ENCODE assay signal across 9 mouse cellular contexts in genomic region chr15:99024668-99025314, GRCm38 (mm10). TPM values are rescaled to one million over a fixed set of nuclear protein-coding genes. Genes with fewer than 3 reads are reported as not detected.
DNase-seq lines count a peak whose midpoint lies in the region; ATAC-seq and TF ChIP-seq lines count a peak whose summit lies in the region.
"Had no signal": no experiment of that assay in that cellular context is flagged by ENCODE, and none has a peak within 500 bp of the region (broad histone marks: within the 10 kb centered on the region; RNA-seq: fewer than 3 reads in every experiment).

No protein-coding gene starts in this region.

- H3K4me3 ChIP-seq in neural tube, embryonic 15.5 days (replicated peaks) = no peak overlapping the region
- H3K4me3 ChIP-seq in embryonic facial prominence, embryonic 10.5 days = no peak overlapping the region
- H3K4me3 ChIP-seq in liver, postnatal 0 days (ENCODE audit: low read depth, low read length) = no peak overlapping the region
- H3K4me3 ChIP-seq: heart, embryonic 15.5 days had no signal

- no peak overlapping the region for H3K9ac ChIP-seq in neural tube, embryonic 15.5 days (replicated peaks)
- no peak overlapping the region for H3K9ac ChIP-seq in liver, postnatal 0 days (replicated peaks)
- H3K9ac ChIP-seq: heart, embryonic 15.5 days had no signal

- H3K9me3 ChIP-seq in neural tube, embryonic 15.5 days (replicated peaks) = no peaks in the 10 kb centered on the region
- H3K9me3 ChIP-seq in embryonic facial prominence, embryonic 10.5 days = peaks cover 5% of the 10 kb centered on the region; the same call in 1 of the 2 replicates
- no peaks in the 10 kb centered on the region for H3K9me3 ChIP-seq in liver, postnatal 0 days (ENCODE audit: low read length)
- H3K9me3 ChIP-seq: heart, embryonic 15.5 days had no signal

- no peak overlapping the region for H3K4me2 ChIP-seq in neural tube, embryonic 15.5 days
- H3K4me2 ChIP-seq in liver, postnatal 0 days (ENCODE audit: low read depth, low read length) = no peak overlapping the region
- H3K4me2 ChIP-seq: heart, embryonic 15.5 days had no signal

- H3K36me3 ChIP-seq in neural tube, embryonic 15.5 days = no peaks in the 10 kb centered on the region
- no peaks in the 10 kb centered on the region for H3K36me3 ChIP-seq in embryonic facial prominence, embryonic 10.5 days (replicated peaks)
- H3K36me3 ChIP-seq in liver, postnatal 0 days (replicated peaks; ENCODE audit: insufficient read depth, low read length) = no peaks in the 10 kb centered on the region
- H3K36me3 ChIP-seq: heart, embryonic 15.5 days had no signal

- ATAC-seq in neural tube, embryonic 15.5 days (ENCODE audit: low FRiP score) = no peak
- no peak for ATAC-seq in liver, postnatal 0 days

- peak; percentile 88 for DNase-seq in neural tube, embryonic 10.5 days (ENCODE audit: extremely low spot score, low spot score)
- DNase-seq in adrenal gland, postnatal 25 days = peak; percentile 85
- peak; percentile 85 for DNase-seq in embryonic facial prominence, embryonic 10.5 days (ENCODE audit: low spot score)
- peak; percentile 91 for DNase-seq in kidney, postnatal 10 days
- DNase-seq in liver, postnatal 0 days = peak; percentile 89
- DNase-seq in right cerebral cortex, postnatal 14 days = peak; percentile 90
- peak; percentile 67 for DNase-seq in yolk sac, embryonic 10.5 days (ENCODE audit: low spot score)

- peaks cover 8% of the 10 kb centered on the region for H3K4me1 ChIP-seq in neural tube, embryonic 15.5 days
- H3K4me1 ChIP-seq in embryonic facial prominence, embryonic 10.5 days = peaks cover 14% of the 10 kb centered on the region
- peaks cover 12% of the 10 kb centered on the region for H3K4me1 ChIP-seq in liver, postnatal 0 days (ENCODE audit: insufficient read depth)

- 23% methylated on average over 7 of the region's 8 CpGs for WGBS in neural tube, embryonic 15.5 days
- 22% methylated on average over 7 of the region's 8 CpGs for WGBS in embryonic facial prominence, embryonic 10.5 days
- WGBS in liver, postnatal 0 days (ENCODE audit: insufficient replicate concordance) = 18% methylated on average over 7 of the region's 8 CpGs

- TF ChIP-seq EP300 in liver, postnatal 0 days (IDR thresholded peaks at IDR 0.05; ENCODE audit: low read depth) = no peak

- no peak overlapping the region for H3K27ac ChIP-seq in neural tube, embryonic 15.5 days (replicated peaks)
- no peak overlapping the region for H3K27ac ChIP-seq in embryonic facial prominence, embryonic 10.5 days (replicated peaks)
- no peak overlapping the region for H3K27ac ChIP-seq in liver, postnatal 0 days (ENCODE audit: low read depth)
- H3K27ac ChIP-seq: heart, embryonic 15.5 days had no signal

- peak; percentile 84 for TF ChIP-seq CTCF in liver, postnatal 0 days (IDR thresholded peaks at IDR 0.05; ENCODE audit: low read depth)

- peaks cover 7% of the 10 kb centered on the region for H3K27me3 ChIP-seq in neural tube, embryonic 15.5 days (replicated peaks)
- no peaks in the 10 kb centered on the region for H3K27me3 ChIP-seq in embryonic facial prominence, embryonic 10.5 days (replicated peaks; ENCODE audit: low read depth, poor library complexity, severe bottlenecking)
- no peaks in the 10 kb centered on the region for H3K27me3 ChIP-seq in liver, postnatal 0 days (ENCODE audit: insufficient read depth, low read length)
- H3K27me3 ChIP-seq: heart, embryonic 15.5 days had no signal

RNA-seq across cellular contexts. Expression of gene Tuba1c, which starts 4.9 kb away (rescaled TPM):
- 12.4 and 52.6 TPM in 2 replicates for polyA plus RNA-seq in neural tube, embryonic 15.5 days (2015; fragmentation: Nextera tagmentation; extraction: Ambion mirVana)
- 286 and 303 TPM in 2 replicates for total RNA-seq in adrenal gland, postnatal 25 days (2021)
- 141 and 144 TPM in 2 replicates for polyA plus RNA-seq in embryonic facial prominence, embryonic 10.5 days (2016; fragmentation: Nextera tagmentation; extraction: Ambion mirVana)
- polyA plus RNA-seq in liver, postnatal 0 days (2015; fragmentation: Nextera tagmentation; extraction: Ambion mirVana) = 149 and 152 TPM in 2 replicates

RNA-seq across cellular contexts. Expression of gene Prph, which starts 30.2 kb away (rescaled TPM):
- 185 and 209 TPM in 2 replicates for polyA plus RNA-seq in neural tube, embryonic 15.5 days (2015; fragmentation: Nextera tagmentation; extraction: Ambion mirVana)
- 0.52 and 2.2 TPM in 2 replicates for total RNA-seq in adrenal gland, postnatal 25 days (2021)
- polyA plus RNA-seq in embryonic facial prominence, embryonic 10.5 days (2016; fragmentation: Nextera tagmentation; extraction: Ambion mirVana) = 3.7 and 6.3 TPM in 2 replicates
- polyA plus RNA-seq in liver, postnatal 0 days (2015; fragmentation: Nextera tagmentation; extraction: Ambion mirVana) = 0.53 and 0.85 TPM in 2 replicates

RNA-seq across cellular contexts. Expression of gene Troap, which starts 49.6 kb away (rescaled TPM):
- polyA plus RNA-seq in neural tube, embryonic 15.5 days (2015; fragmentation: Nextera tagmentation; extraction: Ambion mirVana) = 4.6 and 10.3 TPM in 2 replicates
- 4.3 and 5.6 TPM in 2 replicates for total RNA-seq in adrenal gland, postnatal 25 days (2021)
- polyA plus RNA-seq in embryonic facial prominence, embryonic 10.5 days (2016; fragmentation: Nextera tagmentation; extraction: Ambion mirVana) = 49.8 and 53.1 TPM in 2 replicates
- 5.6 and 6.7 TPM in 2 replicates for polyA plus RNA-seq in liver, postnatal 0 days (2015; fragmentation: Nextera tagmentation; extraction: Ambion mirVana)

Comparison
In these comparisons a context has a peak if more than half of its experiments do, and no peak if none do; other contexts are left out.
1. RNA of gene Prph, which starts 30.2 kb away (polyA plus RNA-seq): 185 to 209 TPM in neural tube, embryonic 15.5 days; 3.7 to 6.3 TPM in embryonic facial prominence, embryonic 10.5 days and 0.53 to 0.85 TPM in liver, postnatal 0 days; every median in the first group is over 10 times any median in the second.
2. Peak in every context shown above with its lines, with median percentiles within 50 percentile points of each other: DNase-seq.